Mouse (Mus musculus) macrophage (primary cell): ENCODE results near the gene S100a11. TPM values are rescaled to one million over a fixed set of nuclear protein-coding genes. Genes with fewer than 3 reads are reported as not detected.
"Not testable (repeated sequence)": the region's sequence is repeated elsewhere in the genome, so short reads cannot be mapped to it uniquely, and the experiment has no call there.

ENCODE experiments used
- H3K27ac ChIP-seq: fragments of 350-480 bp; formaldehyde crosslinking; 2 replicates; pipeline ENCODE4 v1.9.0; 2021
- H3K36me3 ChIP-seq: fragments of 350-480 bp; formaldehyde crosslinking; 2 replicates; pipeline ENCODE4 v1.9.0; 2021; ENCODE audit errors: inconsistent target
- H3K4me3 ChIP-seq: fragments of 350-480 bp; formaldehyde crosslinking; 2 replicates; pipeline ENCODE4 v1.9.0; 2021; ENCODE audit errors: inconsistent target
- H3K79me2 ChIP-seq: fragments of 350-480 bp; formaldehyde crosslinking; 2 replicates; pipeline ENCODE4 v1.9.0; 2021; ENCODE audit errors: inconsistent target
- WGBS: methylation state at CpG from one replicate; pipeline ENCODE4 v1.1.7; 2026; ENCODE audit warnings: inconsistent platforms; ENCODE audit not compliant: missing documents; 5-methylcytosine and 5-hydroxymethylcytosine counted together
- polyA plus RNA-seq: library from polyadenylated mRNA; stranded (reverse); fragments of 250-400 nt; gene quantifications from 3 replicates; pipeline ENCODE4 v1.2.4, GENCODE M21; 2018; ENCODE audit warnings: inconsistent platforms

Gene S100a11
- polyA plus RNA-seq, 1 experiment from 2014 or later, result 542 TPM

- Histone ChIP-seq H3K4me3 (no peak overlapping the region), H3K79me2 (no peaks in the 10 kb centered on the region), H3K36me3 (no peaks in the 10 kb centered on the region), H3K27ac (no peak overlapping the region)
- 21% methylated on average over 1 of the region's 1 CpGs for WGBS
These were observed 11.0 kb upstream of the S100a11 start for GRCm38 (mm10) chr3:93509301-93509700.

GRCm38 (mm10) chr3:93511036-93511435, 9.3 kb upstream of the S100a11 start:
- Histone ChIP-seq H3K79me2 (no peaks in the 10 kb centered on the region), H3K27ac (no peak overlapping the region), H3K36me3 (no peaks in the 10 kb centered on the region), H3K4me3 (no peak overlapping the region)
- 86% methylated on average over 1 of the region's 1 CpGs for WGBS

- WGBS, result 92% methylated on average over 1 of the region's 1 CpGs
- Histone ChIP-seq H3K4me3 (no peak overlapping the region), H3K79me2 (no peaks in the 10 kb centered on the region), H3K36me3 (no peaks in the 10 kb centered on the region), H3K27ac (no peak overlapping the region)
These were observed 8.5 kb upstream of the S100a11 start for GRCm38 (mm10) chr3:93511801-93512200.

GRCm38 (mm10) chr3:93512386-93513101, 7.7 kb upstream of the S100a11 start:
- WGBS, result 73% methylated on average over 7 of the region's 7 CpGs
- Histone ChIP-seq H3K4me3 (no peak overlapping the region), H3K79me2 (no peaks in the 10 kb centered on the region), H3K36me3 (no peaks in the 10 kb centered on the region), H3K27ac (no peak overlapping the region)

DNA sequence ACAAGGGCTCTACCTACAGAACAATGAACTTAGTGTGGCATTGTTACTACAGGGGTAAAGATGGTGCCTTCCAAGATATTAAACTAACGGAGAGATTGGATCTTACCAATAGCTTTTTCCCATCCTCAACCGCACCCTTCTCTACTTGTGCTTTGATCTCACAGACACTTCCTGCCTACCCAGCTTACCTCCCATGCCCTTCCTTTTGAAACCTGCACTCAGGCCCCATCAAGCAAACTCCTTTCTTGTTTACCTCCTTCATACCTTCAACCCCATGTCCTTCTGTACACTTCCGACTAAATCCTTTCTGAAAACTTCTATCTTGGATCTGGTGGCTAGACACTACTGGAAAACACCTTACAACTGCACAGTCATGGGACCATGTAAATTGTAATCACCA, 5.7 kb upstream of the S100a11 start:
- no peaks in the 10 kb centered on the region for H3K36me3 ChIP-seq
- H3K27ac ChIP-seq, result no peak overlapping the region
- no peaks in the 10 kb centered on the region for H3K79me2 ChIP-seq
- H3K4me3 ChIP-seq, result no peak overlapping the region
- WGBS, result 91% methylated on average over 3 of the region's 3 CpGs

DNA sequence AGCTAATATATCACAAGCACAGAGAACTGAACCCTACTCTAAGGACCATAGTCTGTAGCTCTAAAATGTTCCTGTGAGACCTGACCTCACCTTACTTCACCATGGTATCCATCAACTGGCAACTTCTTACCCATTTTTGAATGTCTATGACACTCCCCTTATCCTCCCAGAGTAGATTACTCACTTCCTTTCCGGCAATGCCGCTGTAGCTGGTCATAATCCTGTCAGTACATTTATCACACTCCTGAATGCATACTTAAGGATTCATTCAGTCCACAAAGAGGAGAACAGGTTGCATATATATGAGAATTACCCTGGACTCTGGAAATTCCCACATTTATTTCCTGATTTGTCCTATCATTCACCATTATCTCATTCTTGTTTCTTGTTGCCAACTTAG, 2.9 kb upstream of the S100a11 start:
- H3K27ac ChIP-seq, result no peak overlapping the region
- H3K79me2 ChIP-seq, result peaks cover 16% of the 10 kb centered on the region
- no peak overlapping the region for H3K4me3 ChIP-seq
- no peaks in the 10 kb centered on the region for H3K36me3 ChIP-seq
- WGBS, result 66% methylated on average over 2 of the region's 2 CpGs

- Histone ChIP-seq H3K36me3 (0 out of 2 replicates have a peak, but pooled peaks cover 7% of the 10 kb centered on the region), H3K79me2 (peaks cover 28% of the 10 kb centered on the region), H3K4me3 (no peak overlapping the region), H3K27ac (no peak overlapping the region)
- WGBS, result 47% methylated on average over 5 of the region's 5 CpGs
These were observed 395 bp upstream of the S100a11 start for GRCm38 (mm10) chr3:93519856-93520329.

- H3K4me3 ChIP-seq, result peak overlapping the region; percentile 68
- 50% methylated on average over 8 of the region's 8 CpGs for WGBS
- peaks cover 28% of the 10 kb centered on the region for H3K79me2 ChIP-seq
- H3K36me3 ChIP-seq, result 0 out of 2 replicates have a peak, but pooled peaks cover 11% of the 10 kb centered on the region
- H3K27ac ChIP-seq, result peak overlapping the region; percentile 54; the same call in 1 of the 2 replicates
These were observed 1.3 kb downstream of the S100a11 start for GRCm38 (mm10) chr3:93521462-93522057.

DNA sequence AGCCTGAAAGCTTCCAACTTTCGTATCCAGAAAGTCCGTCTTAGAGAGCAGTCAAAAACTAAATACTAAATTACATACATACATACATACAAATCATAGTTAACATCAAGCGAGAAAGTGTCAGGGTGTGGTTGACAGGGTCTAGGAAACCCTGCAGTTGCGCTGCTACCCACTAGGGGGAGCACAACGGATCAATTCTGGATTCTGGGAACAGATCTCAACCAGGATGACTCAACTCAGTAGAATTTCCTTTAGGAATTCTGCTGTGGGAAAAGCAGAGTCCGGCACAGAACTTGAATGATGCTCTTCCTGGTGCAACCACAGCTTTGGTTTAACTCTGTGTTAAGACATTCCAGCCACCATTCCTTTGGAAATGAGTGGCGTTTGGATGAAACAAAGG, 2.3 kb downstream of the S100a11 start:
- Histone ChIP-seq H3K79me2 (peaks cover 28% of the 10 kb centered on the region), H3K4me3 (no peak overlapping the region), H3K36me3 (0 out of 2 replicates have a peak, but pooled peaks cover 14% of the 10 kb centered on the region), H3K27ac (no peak overlapping the region)
- 58% methylated on average over 7 of the region's 7 CpGs for WGBS

GRCm38 (mm10) chr3:93527300-93527699, 7.0 kb downstream of the S100a11 start:
- H3K27ac ChIP-seq, result no peak overlapping the region
- no peak overlapping the region for H3K4me3 ChIP-seq
- peaks cover 12% of the 10 kb centered on the region for H3K79me2 ChIP-seq
- 95% methylated on average over 3 of the region's 3 CpGs for WGBS
- 0 out of 2 replicates have a peak, but pooled peaks cover 14% of the 10 kb centered on the region for H3K36me3 ChIP-seq

GRCm38 (mm10) chr3:93528807-93529206, 8.5 kb downstream of the S100a11 start:
- WGBS, result 69% methylated on average over 5 of the region's 5 CpGs
- H3K79me2 ChIP-seq, result no peaks in the 10 kb centered on the region
- H3K4me3 ChIP-seq, result no peak overlapping the region
- 0 out of 2 replicates have a peak, but pooled peaks cover 14% of the 10 kb centered on the region for H3K36me3 ChIP-seq
- no peak overlapping the region for H3K27ac ChIP-seq

- Histone ChIP-seq H3K36me3 (no peaks in the 10 kb centered on the region), H3K79me2 (no peaks in the 10 kb centered on the region), H3K4me3 (no peak overlapping the region), H3K27ac (no peak overlapping the region)
- 100% methylated on average over 2 of the region's 2 CpGs for WGBS
These were observed 16.8 kb downstream of the S100a11 start for GRCm38 (mm10) chr3:93537068-93537576.

- no peaks in the 10 kb centered on the region for H3K36me3 ChIP-seq
- WGBS, result 100% methylated on average over 2 of the region's 2 CpGs
- no peak overlapping the region for H3K4me3 ChIP-seq
- H3K79me2 ChIP-seq, result no peaks in the 10 kb centered on the region
- H3K27ac ChIP-seq, result no peak overlapping the region
These were observed 18.2 kb downstream of the S100a11 start for GRCm38 (mm10) chr3:93538486-93538885.

GRCm38 (mm10) chr3:93541501-93541900, 21.2 kb downstream of the S100a11 start:
- H3K27ac ChIP-seq, result no peak overlapping the region
- H3K79me2 ChIP-seq, result no peaks in the 10 kb centered on the region
- 88% methylated on average over 2 of the region's 2 CpGs for WGBS
- no peak overlapping the region for H3K4me3 ChIP-seq
- no peaks in the 10 kb centered on the region for H3K36me3 ChIP-seq

DNA sequence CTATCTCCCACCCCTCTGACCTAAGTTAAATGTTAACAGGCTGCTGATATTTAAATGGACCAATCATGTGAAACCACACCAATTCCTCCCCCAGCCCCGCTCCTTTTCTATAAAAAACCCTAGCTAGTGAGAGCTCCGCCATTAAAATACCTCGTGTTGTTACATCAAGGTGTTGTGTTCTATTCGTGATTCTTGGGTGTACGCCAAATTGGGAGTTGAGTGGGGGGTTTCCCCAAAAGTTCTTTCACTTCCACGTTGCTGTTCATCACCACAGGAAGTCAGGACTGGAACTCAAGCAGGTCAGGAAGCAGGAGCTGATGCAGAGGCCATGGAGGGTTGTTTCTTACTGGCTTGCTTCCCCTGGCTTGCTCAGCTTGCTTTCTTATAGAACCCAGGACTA, 23.9 kb downstream of the S100a11 start:
- not testable (repeated sequence) for H3K79me2 ChIP-seq, H3K4me3 ChIP-seq, H3K27ac ChIP-seq, H3K36me3 ChIP-seq
- WGBS, result 64% methylated on average over 6 of the region's 6 CpGs
